Mouse (Mus musculus) forebrain, embryonic 16.5 days (tissue): ENCODE measurements around the gene Vmn1r101. TPM values are rescaled to one million over a fixed set of nuclear protein-coding genes. Genes with fewer than 3 reads are reported as not detected.
"Not testable (repeated sequence)": the region's sequence is repeated elsewhere in the genome, so short reads cannot be mapped to it uniquely, and the experiment has no call there.

ENCODE experiments used
- ATAC-seq: fragments of 200-750 bp; cut with Nextera tagmentation; 2 replicates; pipeline ENCODE4 v1.8.0; 2017; ENCODE audit warnings: mild to moderate bottlenecking, moderate library complexity
- H3K27ac ChIP-seq: fragments of 300-500 bp; sonication (generic); 2 replicates; pipeline ENCODE4 v1.5.1; 2014; ENCODE audit warnings: low read length, control low read depth
- H3K27me3 ChIP-seq: fragments of 300-500 bp; sonication (generic); replicated peaks from 2 replicates; pipeline ENCODE4 v1.6.1; 2014; ENCODE audit warnings: low read length; ENCODE audit not compliant: control insufficient read depth, insufficient read depth
- H3K36me3 ChIP-seq: fragments of 300-500 bp; sonication (generic); 2 replicates; pipeline ENCODE4 v1.6.1; 2014; ENCODE audit not compliant: control insufficient read depth, insufficient read depth
- H3K4me1 ChIP-seq: fragments of 300-500 bp; sonication (generic); replicated peaks from 2 replicates; pipeline ENCODE4 v1.6.1; 2014; ENCODE audit warnings: low read length; ENCODE audit not compliant: control insufficient read depth, insufficient read depth
- H3K4me2 ChIP-seq: fragments of 300-500 bp; sonication (generic); 2 replicates; pipeline ENCODE4 v1.6.1; 2014; ENCODE audit warnings: mild to moderate bottlenecking, low read length, control low read depth
- H3K4me3 ChIP-seq: fragments of 300-500 bp; sonication (generic); replicated peaks from 2 replicates; pipeline ENCODE4 v1.5.1; 2014; ENCODE audit warnings: mild to moderate bottlenecking, low read length, control low read depth
- H3K9ac ChIP-seq: fragments of 300-500 bp; sonication (generic); replicated peaks from 2 replicates; pipeline ENCODE4 v1.6.1; 2014; ENCODE audit warnings: low read depth, low read length, control low read depth
- H3K9me3 ChIP-seq: fragments of 300-500 bp; sonication (generic); 2 replicates; pipeline ENCODE4 v1.6.1; 2016; ENCODE audit warnings: low read length; ENCODE audit not compliant: control insufficient read depth
- WGBS: fragments of 180-500 bp; shearing (Covaris S2); extraction: QIAGEN DNeasy Blood & Tissue Kit; methylation state at CpG from one replicate; pipeline ENCODE4 v1.1.7; 2014; 5-methylcytosine and 5-hydroxymethylcytosine counted together
- polyA plus RNA-seq: library from polyadenylated mRNA; unstranded; fragments of >200 nt; fragmentation: Nextera tagmentation; extraction: Ambion mirVana; gene quantifications from 2 replicates; pipeline ENCODE4 v1.2.1, GENCODE M21; 2015

Gene Vmn1r101
- not detected in 2 replicates for polyA plus RNA-seq

GRCm38 (mm10) chr7:20442493-20442892, at the start of gene Vmn1r101:
Vmn1r101 (minus strand) TSS chr7:20442593.
- WGBS = no CpG with 5 or more reads among the region's 2 CpGs
- H3K4me1 ChIP-seq, ATAC-seq, H3K9me3 ChIP-seq, H3K9ac ChIP-seq, H3K4me2 ChIP-seq, H3K27ac ChIP-seq, H3K36me3 ChIP-seq, H3K27me3 ChIP-seq, H3K4me3 ChIP-seq: not testable (repeated sequence)

- not testable (repeated sequence) for ATAC-seq, H3K27me3 ChIP-seq, H3K9me3 ChIP-seq, H3K4me3 ChIP-seq, H3K4me2 ChIP-seq, H3K9ac ChIP-seq, H3K36me3 ChIP-seq, H3K4me1 ChIP-seq, H3K27ac ChIP-seq
- WGBS = no CpG with 5 or more reads among the region's 5 CpGs
Observed at GRCm38 (mm10) chr7:20474825-20475224, 32.4 kb upstream of the Vmn1r101 start, which contains the start of gene Gm10670. Gm10670 (minus strand) TSS chr7:20474925.

GRCm38 (mm10) chr7:20417642-20418041, 24.8 kb downstream of the Vmn1r101 start, which contains the start of gene Vmn1r100:
Vmn1r100 (plus strand) TSS chr7:20417942.
- H3K4me1 ChIP-seq, H3K9ac ChIP-seq, H3K27ac ChIP-seq, H3K27me3 ChIP-seq, H3K36me3 ChIP-seq, H3K4me3 ChIP-seq, H3K9me3 ChIP-seq, H3K4me2 ChIP-seq, ATAC-seq: not testable (repeated sequence)
- no CpG with 5 or more reads among the region's 3 CpGs for WGBS

Other genes with a start within 250 kb of the Vmn1r101 start
- not detected in 2 replicates for gene Vmn1r95, start 248.9 kb downstream of the Vmn1r101 start, polyA plus RNA-seq
- gene Gm6164, start 237.0 kb downstream of the Vmn1r101 start, polyA plus RNA-seq = not detected in 2 replicates
- gene Gm4498, start 208.8 kb downstream of the Vmn1r101 start, polyA plus RNA-seq = not detected in 2 replicates
- gene Gm5890, start 179.8 kb downstream of the Vmn1r101 start, polyA plus RNA-seq = not detected in 2 replicates
- not detected in 2 replicates for gene Gm4133, start 108.5 kb downstream of the Vmn1r101 start, polyA plus RNA-seq
- gene Gm5728, start 67.2 kb downstream of the Vmn1r101 start, polyA plus RNA-seq = not detected in 2 replicates
- gene Vmn1r100, start 24.7 kb downstream of the Vmn1r101 start, polyA plus RNA-seq = not detected in 2 replicates
- gene Gm10670, start 32.3 kb upstream of the Vmn1r101 start, polyA plus RNA-seq = not detected in 2 replicates
- gene Vmn1r103, start 67.9 kb upstream of the Vmn1r101 start, polyA plus RNA-seq = not detected in 2 replicates
- gene Vmn1r104, start 91.2 kb upstream of the Vmn1r101 start, polyA plus RNA-seq = not detected in 2 replicates
- gene Gm5726, start 103.2 kb upstream of the Vmn1r101 start, polyA plus RNA-seq = not detected in 2 replicates
- gene Gm4141, start 133.6 kb upstream of the Vmn1r101 start, polyA plus RNA-seq = not detected in 2 replicates
- not detected in 2 replicates for gene Gm4513, start 156.4 kb upstream of the Vmn1r101 start, polyA plus RNA-seq
- not detected in 2 replicates for gene Vmn1r107, start 226.3 kb upstream of the Vmn1r101 start, polyA plus RNA-seq